Mouse (Mus musculus) megakaryocyte-erythroid progenitor cell, adult 5-6 weeks (primary cell): Measurements from ENCODE around the gene Kcnh4. TPM values are rescaled to one million over a fixed set of nuclear protein-coding genes. Genes with fewer than 3 reads are reported as not detected.
A peak's percentile ranks its signal among the peaks of the same experiment; 100 is the strongest.

ENCODE experiments used
- ATAC-seq: replicated peaks from 2 replicates; pipeline ENCODE4 v1.8.0; 2016; ENCODE audit warnings: mild to moderate bottlenecking, inconsistent platforms; ENCODE audit not compliant: severe bottlenecking, poor library complexity, low FRiP score, low TSS enrichment
- total RNA-seq, 2 experiments: library from RNA; stranded (forward) in 1 of 2; stranded (reverse) in 1 of 2; fragments of 200-1000, 215-1000 nt in 1 of 2; fragments of >200 nt in 1 of 2; fragmentation: Nextera tagmentation in 1 of 2; gene quantifications; 2 replicates each; pipeline ENCODE4 v1.2.3; 2014 to 2017

The Kcnh4 gene
- total RNA-seq, 2 experiments from 2014 or later, result not detected

- peak; percentile 70 for ATAC-seq
Observed at GRCm38 (mm10) chr11:100737105-100737733, 22.5 kb downstream of the Kcnh4 start.

DNA sequence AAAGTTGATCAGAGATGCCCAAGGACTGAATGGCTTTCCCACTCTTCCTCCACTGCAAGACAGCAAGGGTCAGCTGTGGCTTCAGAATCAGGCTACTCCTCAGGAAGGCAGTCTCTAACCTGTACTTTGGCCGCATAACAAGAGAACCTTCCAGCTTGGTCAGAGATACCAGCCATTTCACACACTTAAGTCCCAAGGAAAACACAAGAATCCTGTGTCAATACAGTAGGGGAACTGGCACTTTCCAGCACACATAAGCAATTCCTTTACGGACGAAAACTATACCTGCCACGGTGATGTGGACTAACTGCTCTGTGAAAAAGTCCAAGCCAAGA, 23.0 kb downstream of the Kcnh4 start:
- peak; percentile 0; the same call in 1 of the 2 replicates for ATAC-seq

DNA sequence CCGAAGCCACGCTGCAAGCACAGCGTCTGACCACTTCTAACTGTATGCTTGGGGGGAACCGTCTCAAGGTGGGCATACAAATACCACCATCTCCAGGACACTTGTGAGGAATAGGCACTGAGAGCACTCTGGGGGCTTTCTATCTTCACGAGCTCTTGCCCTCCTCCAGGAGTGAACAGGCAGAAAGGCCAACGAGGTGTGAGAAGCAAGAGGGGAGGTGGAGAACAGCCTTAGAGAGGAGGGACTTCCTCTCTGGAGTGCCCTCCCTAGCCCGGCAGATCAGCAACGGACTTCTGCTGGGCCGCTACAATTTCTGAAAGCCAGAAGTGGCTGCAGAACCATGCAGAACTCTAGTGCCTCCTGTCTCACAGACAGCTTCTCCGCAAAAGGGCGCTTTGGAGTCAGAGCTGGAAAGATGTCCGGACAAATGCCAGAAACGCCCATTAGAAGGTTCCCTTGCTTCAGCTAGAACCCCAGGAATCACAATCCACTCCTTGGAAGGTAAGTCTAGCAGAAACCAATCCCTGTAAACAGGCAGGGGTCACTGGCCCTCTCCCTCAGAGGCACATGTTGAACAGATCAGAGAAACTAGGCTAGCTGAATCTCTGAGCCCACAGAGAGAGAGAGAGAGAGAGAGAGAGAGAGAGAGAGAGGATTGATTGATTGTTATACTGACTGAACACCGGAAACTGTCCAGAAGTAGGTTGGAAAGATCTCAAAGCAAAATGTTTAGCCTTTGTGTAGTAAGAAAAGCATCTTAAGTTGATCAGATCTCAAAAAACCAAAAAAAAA, 23.6 kb downstream of the Kcnh4 start:
- no peak for ATAC-seq

GRCm38 (mm10) chr11:100735134-100735865, 24.4 kb downstream of the Kcnh4 start:
- ATAC-seq, result no peak

GRCm38 (mm10) chr11:100730477-100731205, 29.1 kb downstream of the Kcnh4 start:
- ATAC-seq, result no peak

DNA sequence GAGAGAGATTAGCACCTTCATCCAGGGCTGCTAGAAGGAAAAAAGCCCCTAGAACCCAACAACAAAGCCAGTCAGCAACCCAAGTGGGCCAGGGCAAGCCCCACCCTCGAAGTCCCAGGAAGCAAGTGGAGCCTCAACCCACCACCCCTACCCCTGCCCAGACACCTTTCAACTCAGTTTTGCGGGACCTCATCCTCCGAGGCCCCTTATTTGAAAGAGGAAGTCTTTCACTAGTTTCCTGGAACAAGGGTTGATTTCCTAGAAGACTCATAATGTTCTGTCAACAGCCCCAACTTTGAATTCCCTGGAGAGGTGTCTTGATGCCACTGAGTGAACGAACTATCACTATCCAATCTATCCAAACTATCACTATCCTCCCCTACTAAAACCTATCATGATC, 29.8 kb downstream of the Kcnh4 start:
- no peak for ATAC-seq

DNA sequence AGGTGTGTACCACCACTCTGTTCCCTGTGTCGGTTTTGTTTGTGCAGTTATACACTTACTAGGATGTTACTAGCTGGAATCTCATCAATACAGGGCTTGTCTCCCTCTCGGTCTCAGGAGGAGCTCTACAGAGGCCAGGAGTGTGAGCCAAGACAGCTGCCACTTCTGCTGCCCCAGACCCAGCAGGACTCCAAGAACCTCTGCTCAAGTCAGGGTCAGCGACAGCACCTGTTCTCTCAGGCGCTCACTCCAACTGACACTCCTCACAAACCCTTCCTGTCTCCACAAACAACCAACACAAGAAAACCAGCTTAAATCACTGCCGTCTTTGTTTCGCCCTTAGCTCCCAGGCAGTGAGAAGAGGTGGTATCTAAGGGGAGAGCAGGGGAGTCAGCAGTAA, 31.1 kb downstream of the Kcnh4 start:
- ATAC-seq, result no peak

DNA sequence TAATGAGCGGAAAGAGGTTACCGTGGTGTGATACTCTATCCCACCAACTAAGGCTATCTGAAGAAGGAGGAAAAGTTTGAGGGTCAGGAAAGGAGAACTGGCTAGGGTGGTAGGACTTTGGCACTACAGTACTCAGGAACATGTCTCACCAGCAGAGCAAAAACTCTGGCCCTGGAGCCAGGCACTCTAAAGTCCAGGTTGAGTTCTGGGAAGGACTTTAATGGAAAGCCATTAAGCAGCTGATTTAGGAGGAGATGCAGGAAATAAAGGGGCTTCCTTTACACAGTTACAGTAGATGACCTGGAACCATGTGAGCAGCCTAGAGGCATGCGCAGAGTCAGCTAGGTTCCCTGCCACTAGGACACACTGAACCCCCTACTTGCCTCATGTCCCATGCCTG, 32.5 kb downstream of the Kcnh4 start:
- ATAC-seq, result no peak

- 0 out of 2 replicates have a peak, but pooled peaks have one; percentile 26 for ATAC-seq
Observed at GRCm38 (mm10) chr11:100724919-100725512, 34.7 kb downstream of the Kcnh4 start.

- no peak for ATAC-seq
Observed at GRCm38 (mm10) chr11:100722493-100723028, 37.2 kb downstream of the Kcnh4 start.

GRCm38 (mm10) chr11:100721776-100722492, 37.8 kb downstream of the Kcnh4 start:
- ATAC-seq, result peak; percentile 86

GRCm38 (mm10) chr11:100721254-100721653, 38.5 kb downstream of the Kcnh4 start:
- ATAC-seq, result no peak

DNA sequence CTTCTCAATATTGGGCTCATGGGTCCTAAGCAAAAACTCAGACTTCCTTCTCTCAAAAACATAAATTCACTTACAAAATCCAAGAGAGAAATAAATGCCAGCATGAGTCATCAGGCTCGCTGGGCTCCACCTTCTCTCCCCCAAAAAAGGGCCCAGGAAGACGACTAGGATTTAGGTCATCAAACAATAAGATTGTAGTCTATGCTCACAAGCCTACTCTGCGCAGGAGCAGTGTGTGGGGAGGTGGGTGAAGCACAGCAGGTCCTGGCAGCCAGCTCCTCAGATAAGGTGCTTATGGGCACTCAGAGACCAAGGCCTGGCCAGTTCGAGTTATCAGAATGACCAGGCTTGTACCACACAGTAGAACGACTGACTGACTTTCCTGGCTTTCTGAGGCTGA, 39.4 kb downstream of the Kcnh4 start:
- ATAC-seq, result 0 out of 2 replicates have a peak, but pooled peaks have one; percentile 20

DNA sequence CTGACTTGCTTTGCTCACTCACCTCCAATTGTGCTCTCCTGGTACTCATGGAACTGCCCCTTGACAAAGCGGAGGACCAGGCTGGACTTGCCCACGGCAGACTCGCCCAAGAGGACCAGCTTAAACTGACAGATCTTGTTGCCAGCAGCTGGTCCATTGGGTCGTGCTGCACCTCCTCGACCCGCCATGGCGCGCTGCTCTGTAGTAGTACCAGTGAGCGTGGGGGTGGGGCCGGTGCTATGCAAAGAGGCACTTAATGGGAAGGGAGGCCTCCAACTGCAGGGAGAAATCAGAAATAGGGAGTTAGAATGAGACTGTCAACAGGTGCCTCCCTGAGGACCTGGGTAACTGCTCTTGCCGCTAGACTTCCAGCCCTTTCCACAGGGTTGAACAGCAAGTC, 39.8 kb downstream of the Kcnh4 start:
- ATAC-seq, result no peak

- ATAC-seq, result no peak
Observed at GRCm38 (mm10) chr11:100719312-100719711, 40.4 kb downstream of the Kcnh4 start.

GRCm38 (mm10) chr11:100718866-100719265, 40.9 kb downstream of the Kcnh4 start:
- no peak for ATAC-seq

DNA sequence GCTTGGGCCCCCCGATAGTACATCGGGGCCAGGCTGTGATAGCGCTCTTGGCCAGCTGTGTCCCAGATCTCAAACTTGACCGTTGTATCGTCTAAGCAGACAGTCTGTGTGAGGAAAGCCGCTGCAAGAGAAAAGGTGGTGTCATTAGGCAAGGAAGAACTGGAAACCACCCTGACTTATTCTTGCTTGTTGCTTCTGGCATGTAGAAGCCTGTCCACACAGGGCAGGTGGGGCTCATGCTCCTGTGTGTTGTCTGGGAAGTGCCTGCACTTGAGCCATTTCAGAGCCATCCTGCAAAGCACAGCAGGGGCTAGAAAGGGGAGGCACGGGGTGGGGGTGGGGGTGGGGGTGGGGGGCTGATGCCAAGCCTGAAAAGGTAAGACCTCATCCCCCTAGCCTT, 41.3 kb downstream of the Kcnh4 start:
- ATAC-seq, result no peak

GRCm38 (mm10) chr11:100716649-100717048, 43.1 kb downstream of the Kcnh4 start:
- no peak for ATAC-seq

DNA sequence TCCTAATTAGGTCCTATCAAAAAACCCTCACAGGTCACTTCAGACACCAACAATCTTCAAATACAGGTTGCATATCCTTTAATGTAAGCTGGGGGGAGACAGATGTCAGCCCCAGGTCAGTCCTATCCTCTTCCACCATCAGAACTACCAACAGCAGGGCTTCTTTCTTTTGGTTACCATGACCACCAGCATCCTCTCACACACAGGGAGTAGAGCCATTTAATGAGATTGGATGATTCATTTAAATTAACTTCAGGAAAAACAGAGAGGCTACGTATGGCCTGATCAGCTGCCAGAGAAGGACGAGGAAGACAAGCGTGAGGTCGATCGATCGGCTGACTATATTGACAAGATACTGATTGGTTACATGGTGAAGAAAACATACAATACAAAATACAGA, 44.8 kb downstream of the Kcnh4 start:
- ATAC-seq, result no peak
